24 mouse cellular contexts compared by ENCODE assay signal in the genomic region with DNA sequence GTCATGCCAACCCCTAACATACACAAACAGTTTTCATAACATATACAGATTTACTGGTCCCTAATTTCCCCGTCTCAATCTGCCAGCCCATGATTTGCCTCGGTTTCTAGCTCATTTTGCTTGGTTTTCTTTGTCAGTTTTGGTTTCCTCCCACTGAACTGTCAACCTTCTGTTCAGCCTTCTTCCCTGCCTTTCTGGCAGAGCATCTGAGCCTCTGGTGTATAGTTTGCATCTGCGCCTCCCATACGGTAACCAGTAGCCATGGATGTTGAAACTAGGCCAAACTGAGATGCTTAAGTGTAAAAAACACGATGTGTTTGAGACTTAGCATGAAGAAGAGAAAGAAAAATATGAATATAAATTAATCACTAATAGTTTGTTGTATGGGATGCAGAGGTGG. TPM values are rescaled to one million over a fixed set of nuclear protein-coding genes. Genes with fewer than 3 reads are reported as not detected.
DNase-seq lines count a peak whose midpoint lies in the region; ATAC-seq lines count a peak whose summit lies in the region.
"Had no signal": no experiment of that assay in that cellular context is flagged by ENCODE, and none has a peak within 500 bp of the region (broad histone marks: within the 10 kb centered on the region; RNA-seq: fewer than 3 reads in every experiment).

No protein-coding gene starts in this region.

- no peaks in the 10 kb centered on the region for H3K36me3 ChIP-seq in forebrain, embryonic 16.5 days (ENCODE audit: control insufficient read depth, insufficient read depth)
- H3K36me3 ChIP-seq in forebrain, embryonic 11.5 days (ENCODE audit: control insufficient read depth, insufficient read depth, low read length): peaks cover 13% of the 10 kb centered on the region

- ATAC-seq in forebrain, embryonic 16.5 days: peak; percentile 52
- no peak for ATAC-seq in forebrain, embryonic 11.5 days (replicated peaks; ENCODE audit: low FRiP score)
- ATAC-seq: intestine, embryonic 16.5 days had no signal

- H3K27me3 ChIP-seq in forebrain, embryonic 16.5 days (replicated peaks; ENCODE audit: control insufficient read depth, insufficient read depth, low read length): no peaks in the 10 kb centered on the region
- H3K27me3 ChIP-seq in forebrain, embryonic 11.5 days (ENCODE audit: control insufficient read depth, insufficient read depth, low read length): no peaks in the 10 kb centered on the region
- H3K27me3 ChIP-seq: limb, embryonic 12.5 days; liver, embryonic 13.5 days; lung, embryonic 15.5 days; midbrain, embryonic 12.5 days had no signal

- no peak overlapping the region for H3K9ac ChIP-seq in forebrain, embryonic 16.5 days (replicated peaks; ENCODE audit: low read depth, low read length)
- no peak overlapping the region for H3K9ac ChIP-seq in forebrain, embryonic 11.5 days (ENCODE audit: low read length)
- H3K9ac ChIP-seq: hindbrain, embryonic 14.5 days; limb, embryonic 12.5 days; liver, embryonic 13.5 days; lung, embryonic 15.5 days; midbrain, embryonic 12.5 days had no signal

- no peak overlapping the region for H3K4me3 ChIP-seq in forebrain, embryonic 16.5 days (replicated peaks; ENCODE audit: low read length)
- H3K4me3 ChIP-seq in forebrain, embryonic 11.5 days (ENCODE audit: low read depth, low read length): no peak overlapping the region
- H3K4me3 ChIP-seq: gastrocnemius, adult 2 months; limb, embryonic 12.5 days; liver, embryonic 13.5 days; lung, embryonic 15.5 days; midbrain, embryonic 12.5 days; myocyte had no signal

- WGBS in forebrain, embryonic 16.5 days: 73% methylated on average over 5 of the region's 5 CpGs
- 93% methylated on average over 5 of the region's 5 CpGs for WGBS in forebrain, embryonic 11.5 days

- 0 out of 2 replicates have a peak, but pooled peaks cover 5% of the 10 kb centered on the region for H3K4me1 ChIP-seq in forebrain, embryonic 16.5 days (replicated peaks; ENCODE audit: control insufficient read depth, insufficient read depth, low read length)
- H3K4me1 ChIP-seq in forebrain, embryonic 11.5 days (replicated peaks; ENCODE audit: control insufficient read depth, insufficient read depth, low read length): no peaks in the 10 kb centered on the region
- H3K4me1 ChIP-seq: limb, embryonic 12.5 days; liver, embryonic 13.5 days; lung, embryonic 15.5 days; midbrain, embryonic 12.5 days had no signal

- DNase-seq in forebrain, embryonic 11.5 days (ENCODE audit: low spot score): no peak
- DNase-seq in layer of hippocampus, adult 11-12 months (ENCODE audit: low spot score): peak; percentile 64
- DNase-seq in layer of hippocampus, postnatal 10 days (ENCODE audit: low spot score in 2 of 2): no peak
- DNase-seq in right cerebral cortex, adult 18-20 months: peak; percentile 55
- no peak for DNase-seq in right cerebral cortex, postnatal 36 days (ENCODE audit: low spot score in 2 of 2)
- DNase-seq in layer of hippocampus, postnatal 36 days: peak; percentile 47 to 61
- DNase-seq in thymus, postnatal 0 days (ENCODE audit: low spot score): no peak
- DNase-seq: adrenal gland, postnatal 25 days; B cell, adult 2 months; cerebellum, adult 2 months; gastrocnemius, adult 2 months; heart, postnatal 14 days; kidney, postnatal 36 days; liver, embryonic 13.5 days; lung, postnatal 4 days; thymus, postnatal 36 days had no signal

- H3K4me2 ChIP-seq in forebrain, embryonic 16.5 days (ENCODE audit: low read length): no peak overlapping the region
- no peak overlapping the region for H3K4me2 ChIP-seq in forebrain, embryonic 11.5 days (ENCODE audit: low read depth, low read length, severe bottlenecking)
- H3K4me2 ChIP-seq: heart, embryonic 11.5 days; hindbrain, embryonic 14.5 days; limb, embryonic 12.5 days; liver, embryonic 13.5 days; lung, embryonic 15.5 days; midbrain, embryonic 12.5 days had no signal

- no peak overlapping the region for H3K27ac ChIP-seq in forebrain, embryonic 16.5 days (ENCODE audit: low read length)
- no peak overlapping the region for H3K27ac ChIP-seq in forebrain, embryonic 11.5 days (ENCODE audit: low read depth, low read length)
- H3K27ac ChIP-seq: gastrocnemius, adult 2 months; hindbrain, embryonic 14.5 days; limb, embryonic 12.5 days; liver, embryonic 13.5 days; lung, embryonic 15.5 days; midbrain, embryonic 12.5 days had no signal

- no peaks in the 10 kb centered on the region for H3K9me3 ChIP-seq in forebrain, embryonic 16.5 days (ENCODE audit: control insufficient read depth, low read length)
- no peaks in the 10 kb centered on the region for H3K9me3 ChIP-seq in forebrain, embryonic 11.5 days (ENCODE audit: control insufficient read depth, low read length)
- H3K9me3 ChIP-seq: limb, embryonic 12.5 days; liver, embryonic 13.5 days; lung, embryonic 15.5 days; midbrain, embryonic 12.5 days had no signal

RNA-seq across cellular contexts. Expression of a gene that starts 11.8 kb away (rescaled TPM):
- polyA plus RNA-seq in forebrain, embryonic 16.5 days (2015; fragmentation: Nextera tagmentation; extraction: Ambion mirVana): 11.2 and 17.0 TPM in 2 replicates
- 16.7 and 19.1 TPM in 2 replicates for polyA plus RNA-seq in forebrain, embryonic 11.5 days (2014; fragmentation: Nextera tagmentation; extraction: Ambion mirVana)
- 100 to 1,000 TPM in 1 of 2 experiments, 10 to 100 TPM in 1; 94.4 to 121 TPM for total RNA-seq in layer of hippocampus, postnatal 10 days (2021)
- 100 to 1,000 TPM; 232 to 261 TPM for total RNA-seq in layer of hippocampus, postnatal 36 days (2021)
- 13.8 and 17.2 TPM in 2 replicates for polyA plus RNA-seq in thymus, postnatal 0 days (2015; fragmentation: Nextera tagmentation; extraction: Ambion mirVana)

RNA-seq across cellular contexts. Expression of a gene that starts 20.7 kb away (rescaled TPM):
- 11.5 and 11.7 TPM in 2 replicates for polyA plus RNA-seq in forebrain, embryonic 16.5 days (2015; fragmentation: Nextera tagmentation; extraction: Ambion mirVana)
- 72.8 and 78.2 TPM in 2 replicates for polyA plus RNA-seq in forebrain, embryonic 11.5 days (2014; fragmentation: Nextera tagmentation; extraction: Ambion mirVana)
- total RNA-seq in layer of hippocampus, postnatal 10 days (2021): 10 to 100 TPM; 14.2 to 16.0 TPM
- 10 to 100 TPM; 16.6 to 17.4 TPM for total RNA-seq in layer of hippocampus, postnatal 36 days (2021)
- polyA plus RNA-seq in thymus, postnatal 0 days (2015; fragmentation: Nextera tagmentation; extraction: Ambion mirVana): 13.2 and 18.1 TPM in 2 replicates

Comparison
In these comparisons a context has a peak if more than half of its experiments do, and no peak if none do; other contexts are left out.
1. DNase-seq: peak in layer of hippocampus, adult 11-12 months (single experiment), right cerebral cortex, adult 18-20 months (single experiment) and layer of hippocampus, postnatal 36 days (2 of 2); none in forebrain, embryonic 11.5 days (single experiment), layer of hippocampus, postnatal 10 days (0 of 2), right cerebral cortex, postnatal 36 days (0 of 2) and thymus, postnatal 0 days (single experiment).